8 mouse cellular contexts compared by ENCODE assay signal in genomic region chr7:36699001-36699987, GRCm38 (mm10). TPM values are rescaled to one million over a fixed set of nuclear protein-coding genes. Genes with fewer than 3 reads are reported as not detected.
DNase-seq lines count a peak whose midpoint lies in the region; ATAC-seq and TF ChIP-seq lines count a peak whose summit lies in the region.

No protein-coding gene starts in this region.

- H3K4me3 ChIP-seq in kidney, postnatal 0 days (replicated peaks; ENCODE audit: low read depth, low read length): peak overlapping the region; percentile 80
- H3K4me3 ChIP-seq in embryonic facial prominence, embryonic 14.5 days (ENCODE audit: low read depth, low read length): peak overlapping the region; percentile 82
- H3K4me3 ChIP-seq in limb, embryonic 11.5 days (ENCODE audit: low read depth, low read length): peak overlapping the region; percentile 74
- peak overlapping the region; percentile 81 for H3K4me3 ChIP-seq in neural tube, embryonic 13.5 days

- H3K36me3 ChIP-seq in kidney, postnatal 0 days (ENCODE audit: insufficient read depth, low read length): no peaks in the 10 kb centered on the region
- no peaks in the 10 kb centered on the region for H3K36me3 ChIP-seq in embryonic facial prominence, embryonic 14.5 days (ENCODE audit: control insufficient read depth, insufficient read depth, low read length)
- no peaks in the 10 kb centered on the region for H3K36me3 ChIP-seq in limb, embryonic 11.5 days (ENCODE audit: control insufficient read depth, insufficient read depth, low read length)
- peaks cover 6% of the 10 kb centered on the region; the same call in 1 of the 2 replicates for H3K36me3 ChIP-seq in neural tube, embryonic 13.5 days

- H3K9me3 ChIP-seq in kidney, postnatal 0 days (replicated peaks; ENCODE audit: low read length): no peaks in the 10 kb centered on the region
- no peaks in the 10 kb centered on the region for H3K9me3 ChIP-seq in embryonic facial prominence, embryonic 14.5 days (ENCODE audit: control insufficient read depth, low read length)
- no peaks in the 10 kb centered on the region for H3K9me3 ChIP-seq in limb, embryonic 11.5 days (ENCODE audit: control insufficient read depth, low read length)
- no peaks in the 10 kb centered on the region for H3K9me3 ChIP-seq in neural tube, embryonic 13.5 days

- peak overlapping the region; percentile 100 for H3K4me2 ChIP-seq in kidney, postnatal 0 days (ENCODE audit: low read length)
- H3K4me2 ChIP-seq in embryonic facial prominence, embryonic 14.5 days (ENCODE audit: low read depth, low read length): peak overlapping the region; percentile 97
- H3K4me2 ChIP-seq in limb, embryonic 11.5 days (ENCODE audit: low read depth, severe bottlenecking): peak overlapping the region; percentile 98
- H3K4me2 ChIP-seq in neural tube, embryonic 13.5 days: peak overlapping the region; percentile 93

- H3K4me1 ChIP-seq in kidney, postnatal 0 days (replicated peaks; ENCODE audit: insufficient read depth, low read length): peaks cover 6% of the 10 kb centered on the region; the same call in 1 of the 2 replicates
- no peaks in the 10 kb centered on the region for H3K4me1 ChIP-seq in embryonic facial prominence, embryonic 14.5 days (ENCODE audit: control insufficient read depth, insufficient read depth, low read length)
- peaks cover 10% of the 10 kb centered on the region for H3K4me1 ChIP-seq in limb, embryonic 11.5 days (ENCODE audit: control insufficient read depth, insufficient read depth, low read length)
- H3K4me1 ChIP-seq in neural tube, embryonic 13.5 days (replicated peaks): peaks cover 65% of the 10 kb centered on the region

- H3K9ac ChIP-seq in kidney, postnatal 0 days (ENCODE audit: low read depth, low read length): no peak overlapping the region
- H3K9ac ChIP-seq in embryonic facial prominence, embryonic 14.5 days (ENCODE audit: low read depth, low read length): peak overlapping the region; percentile 77
- H3K9ac ChIP-seq in limb, embryonic 11.5 days (ENCODE audit: low read length): no peak overlapping the region
- H3K9ac ChIP-seq in neural tube, embryonic 13.5 days: peak overlapping the region; percentile 95

- H3K27me3 ChIP-seq in kidney, postnatal 0 days (ENCODE audit: insufficient read depth, low read length): peaks cover 24% of the 10 kb centered on the region
- peaks cover 15% of the 10 kb centered on the region for H3K27me3 ChIP-seq in embryonic facial prominence, embryonic 14.5 days (replicated peaks; ENCODE audit: control insufficient read depth, insufficient read depth, low read length)
- peaks cover 13% of the 10 kb centered on the region for H3K27me3 ChIP-seq in limb, embryonic 11.5 days (ENCODE audit: control insufficient read depth, insufficient read depth, low read length)
- H3K27me3 ChIP-seq in neural tube, embryonic 13.5 days: peaks cover 10% of the 10 kb centered on the region

- H3K27ac ChIP-seq in kidney, postnatal 0 days: no peak overlapping the region
- no peak overlapping the region for H3K27ac ChIP-seq in embryonic facial prominence, embryonic 14.5 days (replicated peaks; ENCODE audit: low read depth, low read length)
- no peak overlapping the region for H3K27ac ChIP-seq in limb, embryonic 11.5 days (replicated peaks; ENCODE audit: low read depth, low read length)
- H3K27ac ChIP-seq in neural tube, embryonic 13.5 days (replicated peaks): peak overlapping the region; percentile 98

- ATAC-seq in kidney, postnatal 0 days (replicated peaks; ENCODE audit: low FRiP score, low read depth): no peak
- ATAC-seq in embryonic facial prominence, embryonic 14.5 days (ENCODE audit: low read depth): no peak
- no peak for ATAC-seq in limb, embryonic 11.5 days (ENCODE audit: insufficient number of reproducible peaks, low FRiP score, low TSS enrichment, low read depth)
- no peak for ATAC-seq in neural tube, embryonic 13.5 days (ENCODE audit: low read depth)
- no peak for ATAC-seq in CD4-positive, CD25-positive, alpha-beta regulatory T cell, adult 4 months

- TF ChIP-seq CTCF in kidney, postnatal 0 days (IDR thresholded peaks at IDR 0.05; ENCODE audit: low read depth): no peak

- no peak for DNase-seq in kidney, postnatal 0 days (ENCODE audit: low spot score)
- DNase-seq in kidney, adult 11 months: no peak
- no peak for DNase-seq in embryonic facial prominence, embryonic 14.5 days (ENCODE audit: low spot score)
- DNase-seq in limb, embryonic 11.5 days (ENCODE audit: low spot score): peak; percentile 55
- DNase-seq in frontal cortex, postnatal 25 days (ENCODE audit: low spot score in 2 of 2): no peak
- no peak for DNase-seq in left cerebral cortex, adult 8-10 months (ENCODE audit: low spot score in 2 of 2)

- WGBS in kidney, postnatal 0 days: 13% methylated on average over 18 of the region's 18 CpGs
- 10% methylated on average over 18 of the region's 18 CpGs for WGBS in embryonic facial prominence, embryonic 14.5 days
- 9% methylated on average over 18 of the region's 18 CpGs for WGBS in limb, embryonic 11.5 days
- 10% methylated on average over 18 of the region's 18 CpGs for WGBS in neural tube, embryonic 13.5 days

RNA-seq across cellular contexts. Expression of gene Tshz3, which starts 1.4 kb away (rescaled TPM):
- polyA plus RNA-seq in kidney, postnatal 0 days (2015; fragmentation: Nextera tagmentation; extraction: Ambion mirVana): 4.5 and 5.3 TPM in 2 replicates
- polyA plus RNA-seq in embryonic facial prominence, embryonic 14.5 days (2014; fragmentation: Nextera tagmentation; extraction: Ambion mirVana): 9.3 and 12.0 TPM in 2 replicates
- 10.9 and 11.0 TPM in 2 replicates for polyA plus RNA-seq in limb, embryonic 11.5 days (2014; fragmentation: Nextera tagmentation; extraction: Ambion mirVana)
- polyA plus RNA-seq in neural tube, embryonic 13.5 days (2015; fragmentation: Nextera tagmentation; extraction: Ambion mirVana): 43.1 and 44.9 TPM in 2 replicates
- total RNA-seq in left cerebral cortex, adult 8-10 months (2022): 10 to 100 TPM; 43.1 to 48.9 (median 45.9) TPM
- polyA plus RNA-seq in CD4-positive, CD25-positive, alpha-beta regulatory T cell, adult 4 months (2017; shearing (Covaris generic)): not detected

Comparison
In these comparisons a context has a peak if more than half of its experiments do, and no peak if none do; other contexts are left out.
1. H3K9ac ChIP-seq: peak in embryonic facial prominence, embryonic 14.5 days (single experiment) and neural tube, embryonic 13.5 days (single experiment); none in kidney, postnatal 0 days (single experiment) and limb, embryonic 11.5 days (single experiment).
2. Peak in every context shown above with its lines, with median percentiles within 50 percentile points of each other: H3K4me2 ChIP-seq and H3K4me3 ChIP-seq.